Mouse (Mus musculus) T-helper 17 cell (primary cell): ENCODE measurements around the gene Gon4l.

Experiments used
- in situ Hi-C, 2 experiments: fragments of 300-600 bp; cut with MboI, MseI; formaldehyde crosslinking; loops; 1 replicate in 1 of 2; 2 replicates in 1 of 2; pipeline ENCODE4 v1.15.1; 2025; ENCODE audit warnings: high pct_unique_total_duplicates in 2 of 2

The Gon4l gene

GRCm38 (mm10) chr3:88906393-88907159 is 71.5 kb downstream of the Gon4l start:
- in situ Hi-C loops, result loop anchor here in 1 of 2 experiments (10.0 kb wide), 1 partner anchor 1588 kb away; the partner anchor contains the start of gene Snapin

DNA sequence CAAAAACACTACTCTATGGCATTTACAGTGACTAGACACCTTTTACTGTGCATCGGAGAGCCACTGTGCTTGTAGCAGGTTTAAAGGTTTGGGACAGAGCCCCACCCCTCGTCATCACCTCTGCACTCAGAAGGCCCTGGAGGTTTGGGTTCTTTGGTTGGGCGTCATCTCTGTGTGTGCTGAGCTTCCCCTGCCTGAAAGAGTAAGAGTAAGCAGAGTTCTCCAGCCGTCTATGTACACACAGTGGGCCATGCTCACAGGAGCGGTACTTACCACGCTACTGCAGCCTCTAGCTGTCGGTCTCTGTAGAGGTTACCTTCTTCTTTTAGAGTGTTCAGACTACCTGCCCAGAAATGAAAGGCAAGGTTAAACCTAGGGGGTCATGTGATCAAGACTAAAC is 77.6 kb downstream of the Gon4l start:
- in situ Hi-C loops, result no loop called here

DNA sequence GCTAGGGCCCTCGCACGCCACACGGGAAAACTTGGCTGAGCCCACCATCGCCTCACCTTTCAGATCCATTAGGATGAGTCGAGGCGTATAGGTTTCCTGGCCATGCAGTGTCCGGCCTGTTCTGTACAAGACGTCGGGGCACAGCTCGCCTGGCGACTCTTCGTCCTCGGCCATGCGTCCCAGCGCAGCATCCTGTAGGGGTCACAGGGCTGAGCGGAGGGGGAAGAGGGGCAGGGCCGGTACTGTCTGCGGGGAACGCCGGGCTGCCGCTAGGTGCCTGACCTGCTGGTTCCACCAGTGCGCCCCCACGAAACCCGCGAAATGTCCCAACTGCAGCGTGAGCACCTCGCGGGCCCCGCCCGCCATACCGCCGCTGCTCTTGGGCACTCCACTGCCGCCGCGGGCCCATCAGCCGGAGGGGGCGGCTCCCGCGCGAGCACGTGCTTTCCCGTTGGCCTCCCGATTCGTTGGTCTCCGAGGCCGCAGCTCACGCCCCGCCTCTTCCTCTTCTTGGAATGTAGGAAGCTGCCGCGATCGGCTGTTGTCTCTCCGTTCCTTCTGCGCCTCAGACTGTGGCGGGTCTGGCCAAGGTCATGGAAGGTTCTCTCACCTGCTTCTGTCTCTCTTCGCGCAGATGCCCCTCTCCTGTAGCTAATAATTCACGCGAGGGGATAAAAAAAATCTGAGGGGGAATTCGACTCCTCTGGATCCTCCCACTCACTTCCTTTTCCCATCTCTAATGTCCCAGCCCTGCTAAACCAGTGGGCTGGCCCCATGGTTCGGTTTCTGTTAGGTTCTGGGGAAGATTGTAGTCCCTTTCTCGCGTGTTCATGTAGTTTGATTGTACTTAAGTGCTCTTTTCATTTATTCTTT is 78.7 kb downstream of the Gon4l start, which contains the start of gene Msto1:
Gene Msto1, minus strand, starts transcription at position 489 of the 873 bp plus-strand sequence.
- in situ Hi-C loops, result no loop called here

DNA sequence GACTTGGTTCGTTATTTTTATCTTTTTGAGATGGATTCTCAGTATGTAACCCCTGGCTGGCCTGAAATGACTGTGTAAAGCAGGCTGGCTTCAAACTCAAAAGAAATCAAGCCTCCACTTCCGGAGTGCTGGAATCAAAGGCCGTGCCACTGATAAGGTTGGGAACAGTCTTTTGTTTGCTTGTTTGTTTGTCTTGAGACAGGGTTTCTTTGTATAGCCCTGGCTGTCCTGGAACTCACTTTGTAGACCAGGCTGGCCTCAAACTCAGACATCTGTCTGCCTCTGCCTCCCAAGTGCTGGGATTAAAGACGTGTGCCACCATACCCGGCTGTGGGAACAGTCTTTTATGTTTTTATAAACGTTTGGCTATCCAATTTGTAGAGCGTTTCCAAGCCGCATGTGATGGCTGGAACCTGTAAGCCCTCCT is 79.4 kb downstream of the Gon4l start:
- in situ Hi-C loops, result no loop called here

DNA sequence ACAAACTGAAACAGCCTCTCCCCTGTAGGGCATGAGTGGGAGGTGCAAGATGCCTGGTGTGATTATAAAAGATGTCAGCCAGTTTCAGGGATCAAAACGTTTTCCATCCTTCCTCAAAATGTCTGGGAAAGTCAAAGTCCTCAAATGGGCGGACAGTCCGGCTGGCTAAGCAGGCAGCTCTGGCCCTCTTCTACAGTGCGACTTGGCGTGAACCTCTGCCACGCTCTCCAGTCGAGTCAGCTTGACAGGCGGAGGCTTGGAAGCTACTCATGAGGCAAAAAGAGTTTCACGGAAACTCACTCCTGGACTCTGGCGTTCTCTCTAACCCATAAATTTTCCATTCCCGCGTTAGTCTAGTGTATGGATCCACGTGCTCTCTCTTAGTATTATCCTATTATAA is 84.0 kb downstream of the Gon4l start:
- in situ Hi-C loops, result no loop called here

GRCm38 (mm10) chr3:88921411-88921810 is 86.4 kb downstream of the Gon4l start:
- in situ Hi-C loops, result no loop called here

GRCm38 (mm10) chr3:88923989-88924591 is 89.1 kb downstream of the Gon4l start:
- in situ Hi-C loops, result no loop called here

DNA sequence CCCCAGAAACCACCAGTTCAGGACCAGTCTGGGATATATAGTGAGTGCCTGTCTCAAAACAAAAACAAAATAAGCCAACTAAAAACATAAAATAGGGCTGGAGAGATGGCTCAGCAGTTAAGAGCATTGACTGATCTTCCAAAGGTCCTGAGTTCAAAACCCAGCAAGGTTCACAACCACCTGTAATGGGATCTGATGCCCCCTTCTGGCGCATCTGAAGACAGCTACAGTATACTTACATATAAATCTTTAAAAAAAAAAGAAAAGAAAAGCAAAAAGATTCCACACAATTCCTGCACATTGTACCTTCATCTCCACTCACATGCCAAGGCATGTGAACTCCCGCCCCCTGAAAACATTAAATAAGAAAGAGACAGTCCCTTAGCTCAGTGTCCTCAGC is 90.6 kb downstream of the Gon4l start:
- in situ Hi-C loops, result no loop called here

GRCm38 (mm10) chr3:88929501-88929900 is 94.5 kb downstream of the Gon4l start:
- in situ Hi-C loops, result no loop called here

- in situ Hi-C loops, result no loop called here
These were observed 104.0 kb downstream of the Gon4l start for GRCm38 (mm10) chr3:88939071-88939470.

- in situ Hi-C loops, result no loop called here
These were observed 104.7 kb downstream of the Gon4l start for GRCm38 (mm10) chr3:88939749-88940148.

DNA sequence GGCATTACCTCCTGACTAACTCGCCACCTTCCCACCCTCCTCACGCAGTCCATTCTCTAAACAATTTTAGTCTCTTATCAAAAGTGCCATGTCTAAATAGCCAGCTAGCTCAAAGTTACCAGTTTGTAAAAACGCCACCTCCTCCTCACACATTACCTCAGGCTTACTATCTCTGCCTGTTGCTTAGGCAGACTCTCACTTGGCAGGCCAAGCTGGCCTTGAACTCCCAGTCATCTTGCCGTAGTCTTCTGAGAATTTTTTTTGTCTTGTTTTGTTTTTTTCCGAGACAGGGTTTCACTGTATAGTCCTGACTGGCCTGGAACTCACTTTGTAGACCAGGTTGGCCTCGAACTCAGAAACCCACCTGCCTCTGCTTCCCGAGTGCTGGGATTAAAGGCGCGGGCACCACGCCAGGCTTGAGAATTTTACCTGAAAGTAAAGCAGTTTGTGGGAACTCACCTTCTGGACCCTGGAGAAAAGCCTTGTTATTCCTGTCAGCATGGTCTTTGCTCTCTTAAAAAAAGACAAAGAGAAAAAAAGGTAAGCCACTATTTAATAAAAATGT is 107.4 kb downstream of the Gon4l start:
- in situ Hi-C loops, result no loop called here

DNA sequence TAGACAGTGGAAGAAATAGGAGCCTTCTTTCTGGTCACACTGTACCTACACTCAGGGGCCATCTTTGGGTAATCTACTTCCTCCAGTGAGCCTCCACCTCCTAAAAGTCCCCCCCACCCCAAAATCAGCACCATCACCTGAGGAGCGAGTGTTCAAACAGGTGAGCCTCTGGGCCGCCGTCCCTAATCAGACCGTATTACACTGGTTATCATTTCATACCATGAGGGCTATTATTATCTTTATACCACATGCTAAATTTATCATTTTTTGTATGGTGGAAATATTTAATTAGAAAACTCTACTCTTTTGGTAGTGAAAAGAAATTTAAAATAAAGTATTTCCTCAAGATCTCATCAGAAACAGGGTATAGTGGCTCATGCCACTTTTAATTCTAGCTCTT is 109.1 kb downstream of the Gon4l start:
- in situ Hi-C loops, result no loop called here

DNA sequence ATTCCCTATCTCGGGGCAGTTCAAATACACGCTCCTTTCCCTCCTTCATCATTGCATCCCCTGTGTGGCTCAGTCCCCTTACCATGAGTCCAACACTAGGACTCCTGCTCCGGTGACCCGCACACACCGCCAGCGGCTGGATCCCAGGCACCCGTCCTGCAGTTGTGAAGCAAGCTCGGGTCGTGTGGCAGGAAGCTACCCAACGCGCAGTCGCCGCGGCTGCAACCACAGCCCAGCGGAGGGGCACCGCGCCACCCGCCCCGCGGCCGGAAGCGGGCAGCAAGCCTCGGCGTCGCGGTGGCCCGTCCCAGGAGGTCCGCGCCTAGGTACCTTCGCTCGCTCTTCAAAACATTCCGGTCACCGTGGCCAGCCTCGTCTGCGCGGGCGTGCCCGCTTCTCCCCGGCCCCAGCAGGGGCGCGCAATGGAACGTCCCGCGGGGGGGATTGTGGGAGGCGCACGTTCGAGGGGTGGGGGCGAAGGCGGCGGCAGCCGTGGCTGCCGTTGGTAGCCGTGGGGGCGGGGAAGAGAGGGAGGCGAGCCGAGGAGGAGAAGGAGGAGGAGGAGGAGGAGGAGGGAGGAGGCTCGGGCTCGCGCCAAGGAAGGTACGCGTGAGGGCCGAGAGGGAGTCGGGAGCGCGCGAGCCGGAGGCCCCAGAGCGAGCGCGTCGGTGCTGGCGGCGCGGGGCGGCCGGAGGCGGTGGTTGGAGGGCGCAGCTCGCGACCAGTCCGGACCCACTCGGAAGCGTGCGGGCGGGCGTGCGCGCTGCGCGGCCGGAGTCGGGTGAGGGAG is 115.0 kb downstream of the Gon4l start:
- in situ Hi-C loops, result no loop called here

DNA sequence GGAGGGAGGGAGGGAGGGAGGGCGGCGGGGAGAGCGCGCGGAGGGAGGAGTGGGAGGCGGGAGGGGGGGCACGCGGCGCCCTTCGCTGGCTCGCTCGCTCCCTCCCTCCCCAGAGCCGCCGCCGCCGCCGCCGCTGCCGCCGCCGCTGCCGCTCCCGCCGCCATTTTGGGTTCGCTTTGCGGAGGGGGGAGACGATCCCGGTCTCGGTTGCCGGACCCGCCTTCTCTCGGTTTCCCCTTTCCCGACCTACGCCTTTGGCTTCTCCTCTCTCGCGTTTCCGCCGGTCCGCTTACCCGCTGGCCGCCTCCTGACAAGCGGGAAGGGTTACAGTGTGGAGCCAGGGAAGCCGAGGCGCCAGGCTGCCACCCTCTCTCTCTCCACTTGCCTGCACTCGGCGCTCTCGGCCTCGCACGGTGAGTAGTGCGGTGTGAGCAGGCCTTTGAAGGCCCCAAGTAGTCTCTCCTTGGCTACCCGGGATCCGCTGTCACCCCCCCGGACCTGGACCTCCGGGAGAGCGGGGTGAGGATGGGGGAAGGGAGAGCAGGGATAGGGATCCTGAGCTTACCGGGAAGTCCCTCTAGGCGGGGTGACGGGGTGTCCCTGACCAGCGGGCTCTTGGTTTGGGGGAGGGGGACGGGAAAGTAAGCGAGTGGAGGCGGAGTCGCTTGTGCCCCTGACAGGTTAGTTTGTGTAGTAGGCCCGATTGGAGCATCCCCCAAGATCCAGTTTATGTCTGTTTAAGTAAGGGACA is 115.7 kb downstream of the Gon4l start, which contains the start of the genes Ash1l and Dap3:
Gene Ash1l, plus strand, starts transcription at position 47 of the 751 bp plus-strand sequence.
Gene Dap3, minus strand, starts transcription at position 606 of the 751 bp plus-strand sequence.
- in situ Hi-C loops, result no loop called here

DNA sequence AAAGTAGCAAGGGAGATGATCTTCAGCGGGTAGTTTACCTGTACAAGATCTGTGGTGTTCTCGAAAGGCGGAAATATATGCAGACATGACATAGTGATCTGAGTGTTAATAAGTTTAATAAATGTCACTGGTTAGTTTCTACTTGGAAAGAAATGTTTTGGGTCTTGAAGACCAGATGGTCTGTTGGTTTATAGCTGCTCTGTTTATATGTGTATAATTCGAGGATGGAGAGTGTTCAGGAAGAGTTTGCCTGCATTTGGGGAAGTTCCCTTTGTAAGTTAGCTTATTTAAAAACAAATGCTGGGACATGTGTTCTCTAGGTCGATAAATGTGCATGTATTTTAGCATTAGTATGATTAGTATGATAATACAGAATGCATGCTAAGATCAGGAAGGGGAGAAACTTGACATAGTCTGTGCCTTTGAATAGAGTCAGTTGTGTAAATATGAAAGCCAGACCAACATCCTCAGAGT is 116.3 kb downstream of the Gon4l start:
- in situ Hi-C loops, result no loop called here

DNA sequence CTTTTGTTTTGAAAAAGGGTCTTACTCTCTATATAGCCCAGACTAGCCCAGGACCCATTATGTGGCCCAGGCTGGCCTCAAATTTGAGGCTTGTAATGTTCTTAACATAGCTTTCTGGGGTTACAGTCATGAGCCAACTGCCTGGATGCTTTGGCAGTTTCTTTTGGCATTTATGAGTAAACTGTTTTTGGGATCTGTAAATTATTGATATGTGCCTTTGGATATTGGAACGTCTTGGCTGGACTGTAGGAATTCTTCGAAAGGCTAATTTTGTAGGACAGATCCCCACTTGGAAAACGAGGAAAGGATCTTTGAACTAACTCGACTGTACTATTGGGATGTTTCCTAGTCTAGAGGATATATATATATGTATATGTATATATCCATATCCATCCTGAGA is 118.2 kb downstream of the Gon4l start:
- in situ Hi-C loops, result no loop called here

- in situ Hi-C loops, result no loop called here
These were observed 118.7 kb downstream of the Gon4l start for GRCm38 (mm10) chr3:88953736-88954135.
